Mouse (Mus musculus) ovary, adult 18-20 months (tissue): ENCODE results near the gene Gm14391.
"Not testable (repeated sequence)": the region's sequence is repeated elsewhere in the genome, so short reads cannot be mapped to it uniquely, and the experiment has no call there.

Experiments used
- DNase-seq: peaks from one replicate; pipeline ENCODE4 v3.0.0; 2022; ENCODE audit warnings: low spot score, mixed read lengths

Gene Gm14391

GRCm38 (mm10) chr2:175206732-175207131, at the start of gene Gm14391:
Gene Gm14391 (minus strand): TSS chr2:175206917.
- not testable (repeated sequence) for DNase-seq

- DNase-seq: not testable (repeated sequence)
These were observed 27.7 kb downstream of the Gm14391 start for GRCm38 (mm10) chr2:175179008-175179407.

DNA sequence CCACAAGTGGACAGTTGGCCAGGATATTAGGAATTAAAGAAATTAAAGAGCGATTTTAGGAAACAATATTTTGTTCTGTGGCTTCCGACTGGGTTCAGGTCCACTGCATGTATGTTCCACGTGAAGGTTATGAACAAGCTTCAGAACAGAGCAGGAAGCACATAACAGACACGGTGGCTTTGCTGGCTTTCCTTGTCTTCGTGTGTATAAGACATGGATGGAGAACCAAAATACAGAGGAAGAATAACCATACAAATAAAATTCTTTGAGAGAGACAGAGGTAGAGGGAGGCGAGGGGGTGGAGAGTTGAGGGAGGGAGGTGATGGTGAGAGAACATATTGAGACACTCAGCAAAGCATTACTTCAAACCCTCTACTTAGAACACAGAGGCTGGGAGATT, 30.4 kb downstream of the Gm14391 start:
- no peak for DNase-seq

- not testable (repeated sequence) for DNase-seq
These were observed 31.1 kb downstream of the Gm14391 start, which contains the start of gene Gm14443 for GRCm38 (mm10) chr2:175175401-175176180. Gene Gm14443 (minus strand): TSS chr2:175175871.

GRCm38 (mm10) chr2:175174058-175174457, 32.7 kb downstream of the Gm14391 start:
- DNase-seq: not testable (repeated sequence)

DNA sequence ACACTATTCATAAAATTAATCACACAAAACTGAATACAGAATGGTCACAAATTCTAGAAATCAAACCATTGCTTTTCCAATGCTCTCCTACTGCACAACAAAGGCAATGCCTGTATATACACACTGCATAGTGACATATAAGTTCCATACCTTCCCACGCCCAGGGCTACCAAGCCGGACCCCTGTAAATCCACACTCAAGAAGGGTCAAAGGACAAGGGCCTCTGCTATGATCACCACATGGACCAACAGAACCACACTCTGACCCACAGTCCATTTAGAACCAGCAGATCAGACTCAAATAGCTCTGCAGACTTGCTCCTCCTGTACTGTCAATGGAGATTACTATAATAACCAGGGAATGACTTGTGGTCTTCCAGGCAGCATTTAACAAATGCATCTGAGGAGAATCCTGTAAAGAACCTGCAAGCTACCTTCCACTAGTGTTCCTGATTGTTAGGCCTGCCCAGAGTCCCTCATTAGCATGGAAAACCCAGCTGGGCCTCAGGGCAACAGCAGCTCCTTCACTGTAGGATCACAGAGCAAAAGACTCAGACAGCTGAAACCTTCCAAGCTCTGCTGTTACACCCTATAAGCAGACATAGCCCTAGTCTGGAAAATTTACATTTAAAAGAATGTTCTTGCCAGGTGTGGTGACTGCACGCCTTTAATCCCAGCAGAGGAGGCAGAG, 33.7 kb downstream of the Gm14391 start:
- not testable (repeated sequence) for DNase-seq

DNA sequence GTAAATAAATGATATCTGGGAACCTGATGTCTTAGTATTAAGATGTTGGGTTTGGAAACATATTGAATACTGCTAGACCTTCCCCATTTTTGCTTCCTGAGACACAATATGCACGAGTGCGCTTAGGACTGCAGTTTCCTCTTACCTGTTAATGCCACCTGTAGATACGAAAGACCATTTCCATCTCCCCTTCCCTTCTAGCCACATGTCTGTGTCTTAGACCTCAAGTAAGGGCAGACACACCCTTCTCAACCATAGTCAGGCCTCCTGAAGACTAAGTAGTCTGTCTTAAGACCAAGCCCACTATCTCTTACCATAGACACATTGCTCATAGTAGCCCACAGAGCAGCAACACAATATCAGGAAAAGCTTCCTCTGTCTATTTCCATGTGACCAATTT, 34.6 kb downstream of the Gm14391 start:
- DNase-seq: no peak

DNA sequence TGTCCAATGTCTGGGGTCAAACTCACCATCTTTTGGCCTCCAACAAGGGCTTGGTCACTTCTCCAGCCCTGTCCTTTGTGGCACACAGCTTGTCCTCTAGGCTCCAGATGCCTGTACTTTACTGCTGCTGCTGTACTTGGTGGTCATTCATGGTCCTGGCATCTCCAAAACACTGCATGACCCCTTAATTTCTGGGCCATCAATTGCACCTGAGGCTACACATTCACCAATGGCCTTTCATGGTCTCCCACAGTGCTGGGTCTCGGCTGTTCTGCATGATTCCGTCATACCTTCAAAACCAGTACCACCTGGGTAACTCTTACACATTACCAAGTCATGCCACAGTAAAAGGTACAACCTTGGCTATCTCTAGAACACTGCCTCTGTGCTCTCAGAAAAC, 39.8 kb downstream of the Gm14391 start:
- not testable (repeated sequence) for DNase-seq

DNA sequence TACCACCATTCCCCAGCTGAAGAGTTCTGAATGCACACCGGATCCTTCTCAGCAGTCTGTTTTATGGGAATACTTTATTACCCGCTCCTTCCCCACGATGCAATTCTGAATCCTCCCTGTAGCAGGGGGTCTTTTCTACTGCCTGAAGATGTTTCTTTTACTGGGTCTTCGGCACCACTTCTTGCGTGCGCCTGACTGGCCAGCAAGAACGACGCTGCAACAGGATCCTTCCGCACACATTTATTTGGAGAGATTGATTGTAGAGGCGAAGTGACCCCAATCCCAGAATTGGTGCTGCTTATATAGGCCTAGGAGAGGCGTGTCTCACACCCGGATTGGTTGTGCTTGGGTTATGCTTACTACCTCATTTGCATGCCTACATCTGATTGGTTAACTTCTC, 41.6 kb downstream of the Gm14391 start:
- DNase-seq: not testable (repeated sequence)

DNA sequence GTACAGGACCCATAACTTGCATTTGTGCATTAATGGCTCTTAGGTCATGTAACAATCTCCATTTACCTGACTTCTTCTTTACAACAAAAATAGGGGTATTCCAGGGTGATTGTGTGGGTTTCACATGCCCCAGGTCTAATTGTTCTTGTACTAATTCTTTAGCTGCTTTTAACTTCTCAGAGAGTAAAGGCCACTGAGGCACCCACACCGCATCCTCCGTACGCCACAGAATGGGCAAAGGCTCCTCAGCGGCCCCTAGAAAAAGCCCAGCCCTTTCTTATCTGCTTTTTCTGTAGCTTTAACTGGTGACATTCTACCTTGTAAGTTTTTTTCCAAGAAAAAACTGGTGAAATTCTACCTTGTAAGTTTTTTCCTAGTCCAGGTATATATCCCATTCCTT, 45.3 kb downstream of the Gm14391 start:
- not testable (repeated sequence) for DNase-seq

DNA sequence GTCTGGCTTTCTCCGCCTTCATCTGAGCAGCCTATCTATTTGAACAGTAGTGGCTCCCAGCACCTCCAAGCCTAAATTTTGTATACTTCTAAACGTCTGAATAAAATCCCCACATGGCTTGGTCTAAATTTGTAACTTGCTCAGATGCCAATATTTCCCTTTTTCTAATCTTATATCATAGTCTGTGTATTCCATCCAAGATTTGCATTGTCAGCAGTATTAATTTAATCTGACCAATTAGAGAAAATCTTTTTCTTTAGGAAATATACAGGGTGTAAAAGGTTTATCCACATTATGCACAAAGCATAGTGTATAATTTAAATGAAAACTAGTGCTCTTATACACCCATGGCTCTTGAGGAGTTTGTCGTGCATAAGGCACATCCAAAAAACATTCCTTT, 48.1 kb downstream of the Gm14391 start:
- DNase-seq: no peak

- no peak for DNase-seq
These were observed 50.0 kb downstream of the Gm14391 start for GRCm38 (mm10) chr2:175156696-175157095.

- not testable (repeated sequence) for DNase-seq
These were observed 64.8 kb downstream of the Gm14391 start, which contains the start of gene Gm14399 for GRCm38 (mm10) chr2:175141993-175142295. Gene Gm14399 (minus strand): TSS chr2:175142012.

GRCm38 (mm10) chr2:175141118-175141992, 65.4 kb downstream of the Gm14391 start:
- DNase-seq: not testable (repeated sequence)
